Mouse (Mus musculus) layer of hippocampus, adult 9-10 months (tissue): ENCODE data around the gene Slc7a4.
"Not testable (repeated sequence)": the region's sequence is repeated elsewhere in the genome, so short reads cannot be mapped to it uniquely, and the experiment has no call there.

Experiments
- DNase-seq: peaks from one replicate; pipeline ENCODE4 v3.0.0; 2022; ENCODE audit warnings: low spot score

Slc7a4 gene

DNA sequence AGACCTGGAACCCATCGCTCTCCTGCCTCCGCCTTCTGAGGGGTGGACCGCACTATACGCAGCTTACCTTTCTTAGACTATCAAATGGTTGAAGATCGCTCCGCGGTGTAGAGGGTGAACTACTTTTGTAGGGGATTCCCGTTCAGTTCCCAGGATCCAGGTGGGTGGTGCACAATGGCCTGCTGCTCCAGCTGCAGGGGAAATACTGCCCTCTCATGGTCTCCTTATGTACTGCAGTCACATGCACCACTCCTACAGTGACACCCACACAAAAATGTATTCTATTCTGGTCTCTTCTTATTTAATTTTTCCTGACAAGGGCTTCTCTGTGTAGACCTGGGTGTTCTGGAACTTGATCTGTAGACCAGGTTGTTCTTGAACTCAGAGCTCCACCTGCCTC lies at the start of gene Slc7a4:
TSS of gene Slc7a4 (minus strand) at position 151 of the 400 bp plus-strand sequence.
- no peak for DNase-seq

DNA sequence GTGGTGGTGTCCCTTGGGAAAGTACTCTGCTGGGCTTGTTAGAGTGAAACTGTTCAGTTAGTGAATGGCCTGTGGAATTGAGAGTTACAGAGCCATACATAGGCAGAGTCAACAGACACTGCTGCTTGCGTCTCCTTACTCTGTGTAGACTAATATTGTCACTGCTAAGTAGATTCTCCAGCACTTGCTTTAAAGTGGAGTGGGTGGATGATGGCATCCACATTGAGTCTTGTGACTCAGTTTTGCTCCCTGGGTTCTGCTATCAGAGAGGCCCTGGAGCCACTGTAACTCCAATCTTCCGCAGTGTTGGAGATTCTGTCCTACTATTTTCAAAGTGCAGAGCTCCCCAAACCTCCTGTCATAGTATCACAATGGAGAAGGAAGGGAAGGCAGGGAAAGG lies 49.6 kb upstream of the Slc7a4 start:
- DNase-seq, result no peak

DNA sequence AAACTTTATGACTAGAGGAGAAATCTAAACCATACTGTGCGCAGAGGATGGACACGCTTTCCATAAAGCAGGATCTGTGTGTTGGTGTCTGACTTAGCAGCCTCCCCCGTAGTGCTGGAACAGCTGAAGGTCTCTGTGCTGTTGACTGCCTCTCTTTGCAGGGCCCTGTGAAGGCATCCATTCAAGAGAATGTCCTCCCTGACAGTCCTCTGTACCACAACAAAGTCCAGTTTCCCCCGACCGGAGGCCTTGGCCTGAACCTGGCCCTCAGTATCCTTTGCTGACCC lies 43.2 kb upstream of the Slc7a4 start:
- DNase-seq, result no peak

DNA sequence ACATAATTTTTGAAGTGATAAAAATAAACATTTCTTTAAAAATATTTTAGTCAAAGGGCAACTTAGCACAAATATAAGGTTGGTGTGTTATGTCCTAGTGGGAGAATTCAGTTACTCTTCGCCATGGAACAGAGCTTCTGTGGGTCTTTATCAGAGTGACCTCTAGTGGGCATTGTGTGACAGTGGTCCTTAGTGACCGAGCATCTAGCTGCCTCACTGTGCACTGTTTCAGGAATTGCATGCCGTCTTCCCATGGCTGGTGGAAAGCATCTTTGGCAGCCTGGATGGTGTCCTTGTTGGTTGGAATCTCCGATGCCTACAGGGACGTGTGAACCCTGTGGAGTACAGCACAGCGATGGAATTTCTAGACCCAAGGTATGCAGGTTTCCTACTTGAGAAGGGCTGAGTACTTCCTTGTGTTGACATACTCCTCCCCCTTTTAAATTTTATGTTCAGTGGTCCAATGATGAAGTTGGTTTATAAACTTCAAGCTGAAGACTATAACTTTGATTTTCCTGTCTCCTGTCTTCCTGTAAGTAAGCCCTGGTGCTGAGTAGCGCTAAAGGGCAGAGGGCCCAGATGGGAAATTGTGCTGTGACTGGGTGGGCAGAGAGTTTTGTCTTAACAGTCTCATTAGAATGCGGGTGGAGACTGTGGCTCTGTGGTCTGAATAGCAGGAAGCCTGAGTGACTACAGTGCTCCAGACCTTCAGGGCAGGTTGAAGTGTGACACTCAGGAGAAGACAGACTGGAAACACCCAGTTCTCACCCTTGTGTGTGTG lies 42.7 kb upstream of the Slc7a4 start:
- DNase-seq, result no peak

DNA sequence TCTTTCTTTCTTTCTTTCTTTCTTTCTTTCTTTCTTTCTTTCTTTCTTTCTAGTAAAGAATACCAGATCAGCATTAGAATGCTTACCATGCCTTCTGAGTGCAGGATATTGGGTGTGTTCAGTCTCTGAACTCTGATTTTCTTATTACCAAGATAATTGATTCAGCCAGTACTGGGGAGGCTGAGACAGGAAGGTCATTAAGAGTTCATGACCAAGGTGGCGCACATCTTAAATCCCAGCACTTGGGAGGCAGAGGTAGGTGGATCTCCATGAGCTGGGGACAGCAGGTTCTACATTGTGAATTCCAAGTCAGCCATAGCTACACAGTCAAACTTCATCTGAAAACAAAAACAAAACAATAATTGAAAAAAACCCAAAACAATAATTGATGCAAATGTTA lies 38.9 kb upstream of the Slc7a4 start:
- no peak for DNase-seq

DNA sequence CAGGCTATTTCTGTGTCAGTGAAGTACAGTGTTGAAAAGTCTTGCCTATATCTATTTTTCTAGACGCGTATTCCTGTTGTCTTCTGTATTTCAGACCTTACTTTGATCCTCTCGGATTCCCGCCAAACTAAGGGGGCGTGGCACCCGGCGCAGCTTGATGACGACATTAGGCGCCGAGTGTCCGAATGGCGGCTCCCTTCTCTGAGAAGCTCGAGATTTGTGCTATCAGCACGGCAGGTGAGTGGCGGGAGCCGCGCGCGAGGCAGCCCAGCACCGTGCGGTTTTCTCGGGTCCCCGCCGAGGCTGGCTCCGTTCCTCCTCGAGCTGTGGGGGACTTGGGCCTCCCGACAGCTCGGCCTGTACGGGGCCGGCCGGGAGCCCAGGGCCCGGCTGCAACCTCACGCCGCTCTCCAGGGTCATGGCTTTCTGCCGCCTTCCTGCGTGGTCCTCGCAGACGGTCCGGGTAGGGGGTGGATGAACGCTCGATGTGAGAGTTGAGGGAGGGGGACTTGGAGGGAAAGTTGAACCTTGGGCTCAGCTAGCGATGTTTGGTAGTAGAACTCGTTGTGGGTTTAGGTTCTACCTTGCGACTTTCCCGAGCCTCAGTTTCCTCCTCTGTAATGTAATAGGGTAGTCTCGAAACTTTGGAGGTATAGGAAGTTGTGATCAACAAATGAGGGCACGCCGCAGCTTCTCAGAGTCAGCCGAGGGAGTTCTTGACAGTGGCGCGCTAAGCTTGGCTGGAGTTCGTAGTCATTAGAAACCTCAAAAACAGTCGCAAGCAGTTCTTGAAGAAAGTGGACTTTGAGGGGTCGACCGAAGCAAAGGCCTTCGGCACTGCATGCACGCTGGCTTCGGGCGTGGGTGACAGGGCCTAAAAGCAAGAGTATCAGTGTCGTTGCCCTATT lies 36.4 kb upstream of the Slc7a4 start, which contains the start of gene Smpd4:
TSS of gene Smpd4 (plus strand) at position 157 of the 908 bp plus-strand sequence.
- DNase-seq, result peak; percentile 86

DNA sequence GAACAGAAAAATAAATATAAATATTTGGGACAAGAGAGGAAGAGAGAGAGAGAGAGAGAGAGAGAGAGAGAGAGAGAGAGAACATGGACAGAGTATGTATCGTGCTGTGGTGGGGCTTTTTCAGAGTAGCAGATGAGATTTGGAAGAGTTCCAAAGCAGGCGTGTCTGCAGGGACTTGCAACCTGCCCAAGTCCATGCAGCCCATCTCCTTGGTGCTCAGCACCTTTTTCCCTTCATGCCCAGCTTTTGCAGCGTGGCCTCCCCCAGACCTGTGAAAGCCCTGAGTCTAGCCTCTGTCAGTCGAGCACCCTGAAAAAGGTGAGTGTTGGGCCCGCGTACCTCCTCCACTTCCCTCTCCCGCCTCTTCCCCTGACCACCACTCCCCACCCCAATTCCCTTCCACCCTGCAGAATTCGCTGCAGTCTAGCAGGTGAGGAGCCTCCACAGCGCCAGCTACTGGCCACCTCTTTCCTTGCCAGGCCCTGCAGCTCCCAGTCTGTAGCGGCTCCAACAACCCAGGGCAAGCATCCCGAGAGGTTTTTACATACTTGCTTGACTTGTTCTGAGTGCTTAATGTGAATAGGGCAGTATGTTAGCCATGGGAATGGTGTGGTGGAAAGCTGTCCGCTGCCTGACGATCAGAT lies 35.0 kb upstream of the Slc7a4 start:
- no peak for DNase-seq

DNA sequence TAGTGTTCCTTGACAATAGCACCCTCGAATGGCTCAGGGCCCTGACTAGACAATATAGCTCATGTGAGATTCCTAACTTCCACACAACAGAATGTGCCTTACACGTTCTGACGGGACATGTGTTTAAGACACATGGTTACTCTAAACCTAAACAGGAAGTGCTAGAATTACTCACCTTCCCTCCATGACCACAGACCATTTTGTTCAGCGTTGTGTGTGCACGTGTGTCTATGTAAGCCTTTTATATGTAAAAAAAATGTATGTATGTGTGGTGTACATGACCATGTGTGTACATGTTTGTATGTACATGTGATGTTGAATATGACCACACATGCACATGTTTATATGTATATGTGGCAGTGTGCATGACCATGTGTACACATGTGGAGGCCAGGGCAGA lies 33.2 kb upstream of the Slc7a4 start:
- DNase-seq, result no peak

DNA sequence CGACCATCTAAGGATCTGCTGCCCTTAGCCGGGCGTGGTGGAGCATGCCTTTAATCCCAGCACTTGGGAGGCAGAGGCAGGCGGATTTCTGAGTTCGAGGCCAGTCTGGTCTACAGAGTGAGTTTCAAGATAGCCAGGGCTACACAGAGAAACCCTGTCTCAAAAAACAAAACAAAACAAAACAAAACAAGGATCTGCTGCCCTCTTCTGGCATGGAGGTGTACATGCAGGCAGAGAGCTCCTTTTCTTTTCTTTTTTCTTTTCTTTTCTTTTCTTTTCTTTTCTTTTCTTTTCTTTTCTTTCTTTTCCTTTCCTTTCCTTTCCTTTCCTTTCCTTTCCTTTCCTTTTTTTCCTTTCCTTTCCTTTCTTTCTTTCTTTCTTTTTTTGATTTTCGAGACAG lies 31.7 kb upstream of the Slc7a4 start:
- DNase-seq, result not testable (repeated sequence)

DNA sequence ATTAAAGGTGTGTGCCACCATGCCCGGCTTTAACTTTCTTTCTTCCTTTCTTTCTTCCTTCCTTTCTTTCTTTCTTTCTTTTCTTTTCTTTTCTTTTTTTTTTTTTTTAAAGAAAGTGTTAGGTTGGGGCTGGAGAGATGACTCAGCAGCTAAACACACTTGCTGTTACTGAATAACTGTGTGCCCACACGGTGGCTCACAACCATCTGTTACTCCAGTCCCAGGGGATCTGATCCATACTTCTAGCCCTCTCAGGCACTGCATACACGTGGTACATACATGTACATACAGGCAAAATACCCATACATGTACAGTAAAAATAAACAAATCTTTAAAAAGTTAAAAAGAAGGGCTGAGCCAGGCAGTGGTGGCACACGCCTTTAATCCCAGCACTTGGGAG lies 28.4 kb upstream of the Slc7a4 start:
- no peak for DNase-seq

DNA sequence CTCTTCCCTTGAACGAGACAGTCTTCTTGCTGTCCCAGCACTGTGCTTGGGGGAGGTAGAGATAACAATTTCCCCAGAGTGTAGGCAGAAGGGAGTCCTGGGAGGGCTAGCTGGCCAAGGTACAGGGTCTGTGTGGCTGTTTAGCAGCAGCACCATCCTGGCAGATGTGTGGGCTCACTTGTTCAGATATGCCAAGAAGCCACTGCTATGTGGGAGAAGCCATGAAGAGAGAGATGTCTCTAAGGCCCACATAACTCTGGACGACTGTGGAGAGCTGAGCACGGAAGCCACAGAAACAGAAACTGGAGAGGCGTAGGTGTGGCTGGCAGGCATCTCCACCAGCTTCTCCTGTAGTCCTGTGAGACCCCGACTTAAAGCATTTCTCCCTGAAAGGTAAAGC lies 22.7 kb upstream of the Slc7a4 start:
- no peak for DNase-seq

DNA sequence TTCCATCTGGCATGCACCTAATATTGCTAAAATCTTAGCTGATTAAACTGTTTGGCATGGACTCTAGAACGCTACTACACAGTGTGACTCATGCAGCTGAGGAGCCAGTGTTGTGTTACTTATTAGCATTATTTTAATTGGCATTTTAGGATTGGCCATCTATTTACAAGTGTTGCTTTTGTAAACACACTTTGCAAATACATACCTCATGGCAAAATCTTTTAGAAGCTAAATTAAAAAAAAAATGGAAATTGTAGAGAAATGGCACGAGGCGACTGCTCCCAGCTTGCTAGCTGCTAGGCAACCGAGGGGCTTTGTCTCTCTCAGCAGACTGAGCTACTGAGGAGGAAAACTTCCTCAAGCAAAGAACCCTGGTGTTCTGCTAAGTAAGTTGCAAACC lies 21.9 kb upstream of the Slc7a4 start:
- DNase-seq, result no peak

DNA sequence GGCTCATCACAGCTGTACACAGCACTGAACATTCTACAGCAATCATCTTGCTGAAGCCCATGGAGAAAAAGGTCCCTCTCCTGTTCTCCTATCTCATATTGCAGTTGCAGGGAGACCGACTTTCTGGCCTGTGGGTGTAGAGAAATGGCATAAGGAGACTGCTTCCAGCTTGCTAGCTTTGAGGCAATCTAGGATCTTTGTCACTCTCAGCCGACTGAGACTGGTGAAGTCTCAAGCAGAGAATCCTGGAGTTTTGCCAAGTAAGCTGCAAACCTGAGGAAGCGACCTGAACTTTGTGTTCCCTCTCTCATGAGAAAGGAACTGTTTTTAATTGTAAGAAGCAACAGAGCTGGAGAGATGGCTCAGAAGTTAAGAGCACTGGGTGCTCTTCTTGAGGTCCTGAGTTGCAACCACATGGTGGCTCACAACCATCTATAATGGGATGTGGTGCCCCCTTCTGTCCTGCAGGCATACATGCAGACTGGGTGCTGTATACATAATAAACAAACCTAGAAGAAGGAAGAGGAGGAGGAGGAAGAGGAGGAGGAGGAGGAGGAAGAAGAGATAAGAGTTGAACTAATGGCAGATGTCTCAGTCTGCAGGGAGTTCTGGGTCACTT lies 18.0 kb upstream of the Slc7a4 start:
- no peak for DNase-seq

DNA sequence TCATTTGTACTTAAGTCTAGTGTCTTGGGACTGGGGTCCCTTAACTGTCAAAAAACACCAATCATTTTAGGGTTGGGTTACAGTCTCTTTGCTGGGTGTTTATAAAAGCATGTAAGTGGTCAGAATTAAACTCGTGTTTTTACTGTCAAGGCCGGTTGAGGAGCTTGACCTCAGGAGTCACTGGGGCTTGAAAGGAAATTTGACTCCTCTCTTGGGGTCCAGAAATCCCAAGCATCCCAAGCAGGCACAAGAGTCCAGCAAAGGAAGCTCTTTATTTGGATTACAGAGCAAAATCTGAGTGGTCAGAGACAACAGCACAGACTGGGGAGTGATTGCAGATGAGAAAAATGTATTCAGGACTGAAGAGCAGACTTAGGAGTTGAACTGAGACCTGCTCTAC lies 7.7 kb upstream of the Slc7a4 start:
- DNase-seq, result no peak

DNA sequence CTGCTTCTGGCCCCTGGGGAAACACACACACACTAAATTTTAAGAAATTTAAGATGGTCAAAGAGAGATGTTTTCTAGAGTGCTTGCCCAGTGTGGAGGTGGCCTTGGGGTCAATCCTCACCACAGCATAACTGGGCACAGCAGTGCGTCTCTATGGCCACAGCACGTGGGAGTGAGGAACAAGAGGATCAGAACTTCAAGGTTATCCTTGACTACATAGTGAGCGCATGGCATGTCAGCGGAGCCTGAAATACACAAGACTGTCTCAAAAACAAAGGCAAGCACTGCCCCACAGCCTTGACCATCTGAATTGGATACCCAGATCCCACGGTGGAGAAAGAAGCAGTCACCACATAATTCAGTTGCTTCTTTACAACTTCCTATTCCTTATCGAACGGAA lies 1.5 kb upstream of the Slc7a4 start:
- DNase-seq, result no peak

DNA sequence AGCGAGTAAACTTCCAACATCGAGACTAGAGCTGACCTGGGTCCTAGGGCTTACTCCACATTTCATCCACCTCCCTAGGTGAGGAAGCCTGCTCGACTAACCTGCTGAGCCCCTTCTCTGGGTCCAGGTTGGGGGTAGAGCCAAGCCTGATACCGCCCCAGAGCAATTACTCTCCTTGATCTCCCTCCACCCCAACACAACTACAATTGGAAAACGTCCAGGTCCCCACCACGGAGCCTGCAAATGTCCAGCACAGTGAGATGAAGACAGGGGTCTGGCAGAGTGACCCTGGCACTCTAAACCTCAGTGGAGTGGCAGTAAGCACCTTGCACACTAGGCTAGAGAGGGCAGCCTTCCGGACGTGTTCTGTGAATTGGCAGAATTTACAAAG lies 6.2 kb downstream of the Slc7a4 start:
- no peak for DNase-seq

DNA sequence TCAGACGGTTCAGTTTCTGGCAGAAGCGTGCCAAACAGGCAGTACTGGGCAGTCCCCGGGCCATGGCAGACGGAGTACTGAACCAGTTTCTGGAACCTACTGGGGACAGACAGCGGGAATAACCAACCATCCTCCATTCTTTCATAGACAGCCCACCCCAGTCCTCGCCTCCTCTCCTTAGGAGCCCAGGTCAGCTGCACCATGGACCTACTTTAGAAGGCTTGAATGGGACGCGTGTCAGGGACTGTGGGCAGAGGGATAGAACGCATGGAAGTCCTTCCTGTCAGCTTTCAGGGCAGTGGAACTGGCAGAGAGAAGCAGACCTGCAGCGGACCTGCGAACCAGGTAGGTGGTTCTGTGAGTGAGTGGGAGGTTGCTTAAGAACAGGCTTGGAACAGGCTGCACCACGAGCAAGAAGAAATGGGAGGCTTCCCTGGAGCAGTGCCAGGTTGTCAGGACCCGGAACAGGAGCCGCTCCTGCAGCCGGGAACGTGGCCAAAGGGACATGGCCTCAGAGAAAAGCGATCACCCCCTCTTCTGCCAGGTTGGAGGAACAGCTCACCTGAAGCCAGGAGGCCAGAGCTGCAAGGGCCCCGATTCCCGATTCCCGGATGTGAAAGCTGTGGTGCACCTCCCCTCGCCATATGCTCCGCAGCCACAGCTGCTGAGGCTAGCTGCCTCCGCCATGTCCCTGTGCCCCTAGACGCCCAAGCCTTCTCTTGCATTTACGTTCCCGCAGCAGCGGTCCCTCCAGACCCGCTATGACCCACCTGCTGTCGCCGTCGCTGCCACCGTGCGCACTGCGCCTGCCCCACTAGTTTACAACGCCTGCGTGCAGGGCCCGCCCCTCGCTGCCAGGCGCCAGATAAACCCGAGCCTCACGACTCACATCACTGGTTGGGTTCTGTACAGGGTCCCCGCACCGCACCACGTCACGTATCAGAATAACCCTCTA lies 6.9 kb downstream of the Slc7a4 start:
- DNase-seq, result no peak

DNA sequence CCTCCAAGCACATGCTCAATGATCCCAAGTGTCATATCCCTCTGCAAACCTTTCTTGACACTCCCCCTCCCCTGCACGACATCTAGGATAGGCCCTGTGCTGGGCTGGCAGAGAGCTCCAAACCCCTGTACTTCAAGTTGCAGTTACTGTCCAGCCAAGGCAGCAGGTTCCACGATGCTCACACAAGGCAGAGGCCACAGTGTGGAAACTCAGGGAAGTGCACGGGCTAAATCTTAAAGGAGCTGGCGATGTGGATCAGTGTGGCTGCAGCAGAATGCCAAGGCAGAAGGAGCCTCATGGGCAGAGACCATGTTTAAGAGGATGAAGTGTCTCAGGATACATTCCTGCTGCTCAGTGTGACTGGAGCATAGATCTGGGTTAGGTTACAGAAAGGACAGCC lies 16.8 kb downstream of the Slc7a4 start:
- no peak for DNase-seq

DNA sequence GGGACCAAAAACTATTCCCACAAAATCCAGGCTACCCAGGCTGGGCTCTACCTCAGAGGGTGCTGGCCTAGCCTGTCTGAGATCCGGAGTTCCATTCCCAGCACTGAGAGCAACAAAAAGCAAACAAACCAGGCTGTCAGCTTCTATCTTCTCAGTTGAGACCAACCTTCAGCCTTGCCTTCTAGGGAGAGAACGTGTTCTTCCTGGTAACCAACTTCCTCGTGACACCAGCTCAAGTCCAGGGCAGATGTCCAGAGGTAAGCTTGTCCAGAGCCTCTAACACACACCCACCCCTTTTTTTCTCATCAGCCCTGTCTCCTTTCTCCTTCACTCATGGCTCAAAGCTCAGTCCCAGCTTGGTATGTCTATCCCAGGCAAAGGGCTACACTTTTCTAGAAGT lies 18.2 kb downstream of the Slc7a4 start:
- DNase-seq, result no peak

DNA sequence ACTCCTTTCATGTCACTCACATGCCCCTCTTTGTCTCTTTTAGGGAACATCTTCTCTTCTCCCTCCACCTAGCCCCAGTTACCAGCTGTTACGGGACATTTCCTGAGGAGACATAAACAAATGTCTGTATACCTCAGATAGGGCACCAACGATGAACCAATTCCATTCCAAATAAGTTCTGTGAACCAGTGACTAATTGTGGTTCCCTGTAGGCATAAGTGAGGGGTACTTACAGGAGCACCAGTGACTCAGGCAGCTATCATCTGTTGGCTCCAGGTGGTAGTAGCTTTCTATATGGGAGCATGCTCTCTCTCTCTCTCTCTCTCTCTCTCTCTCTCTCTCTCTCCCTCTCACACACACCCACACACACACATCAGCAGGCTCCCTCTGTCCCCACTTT lies 18.8 kb downstream of the Slc7a4 start:
- DNase-seq, result no peak

DNA sequence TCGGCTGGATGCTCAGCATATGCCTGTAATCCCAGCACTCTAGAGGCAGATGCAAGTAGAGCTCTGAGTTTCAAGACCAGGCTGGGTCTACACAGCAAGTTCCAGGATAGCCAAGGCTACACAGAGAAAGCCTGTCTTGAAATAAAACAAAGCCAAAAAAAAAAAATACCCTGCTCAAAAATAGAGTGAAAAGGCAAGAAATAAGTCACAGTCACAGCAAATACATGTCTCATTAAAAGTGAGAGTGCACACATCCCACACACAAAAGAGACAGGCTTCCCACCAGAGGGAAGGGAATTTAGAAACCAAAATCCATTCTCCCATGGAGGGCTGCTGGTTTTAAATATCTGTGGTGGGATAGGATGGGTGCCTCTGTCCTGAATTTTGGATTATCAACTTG lies 19.4 kb downstream of the Slc7a4 start:
- DNase-seq, result no peak
